Mouse (Mus musculus): Measurements from ENCODE around the gene Aebp1.

Aebp1 gene

GRCm38 (mm10) chr11:5861678-5862393 is at the start of gene Aebp1:
Gene Aebp1, plus strand, starts transcription at chr11:5861947.
- DNase-seq = no peak

- DNase-seq = no peak
These were observed 48.4 kb upstream of the Aebp1 start for GRCm38 (mm10) chr11:5813381-5813780.

DNA sequence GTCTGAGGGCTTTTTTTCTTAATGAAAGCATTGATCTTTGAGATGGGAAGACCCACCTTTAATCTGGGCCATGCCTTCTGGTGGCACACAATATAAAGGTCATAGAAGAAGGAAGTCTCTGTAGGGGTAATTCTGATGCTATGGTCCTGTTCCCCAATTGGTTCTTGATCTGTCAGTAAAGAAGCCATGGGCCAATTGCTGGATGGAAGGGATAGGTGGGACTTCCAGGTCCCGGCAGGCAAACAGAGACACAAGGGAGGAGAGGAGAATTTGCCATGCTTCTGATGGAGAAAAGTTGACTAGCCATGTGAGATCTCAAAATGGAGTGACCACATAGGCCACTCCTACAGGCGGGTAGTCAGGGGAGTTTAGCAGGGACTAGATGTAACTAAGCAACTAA is 42.5 kb upstream of the Aebp1 start:
- no peak for DNase-seq

DNA sequence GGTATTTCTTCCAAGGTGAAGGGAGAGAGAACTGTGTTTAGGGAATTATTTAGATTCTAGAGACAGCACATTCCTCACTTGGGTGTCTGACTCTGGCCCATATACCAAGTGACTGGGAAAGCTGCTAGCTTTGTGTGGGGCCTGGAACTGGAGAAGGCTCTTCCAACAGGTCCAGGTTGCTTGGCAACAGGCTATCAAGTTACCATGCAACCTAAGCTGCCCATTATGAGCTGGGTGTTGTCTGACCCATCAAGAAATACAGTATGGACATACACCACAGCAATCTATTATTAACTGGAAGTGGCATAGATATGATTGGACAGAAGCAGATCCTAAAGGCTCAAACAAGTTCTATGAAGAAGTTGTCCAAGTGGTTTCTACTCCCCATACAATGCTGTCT is 36.3 kb upstream of the Aebp1 start:
- DNase-seq = no peak

DNA sequence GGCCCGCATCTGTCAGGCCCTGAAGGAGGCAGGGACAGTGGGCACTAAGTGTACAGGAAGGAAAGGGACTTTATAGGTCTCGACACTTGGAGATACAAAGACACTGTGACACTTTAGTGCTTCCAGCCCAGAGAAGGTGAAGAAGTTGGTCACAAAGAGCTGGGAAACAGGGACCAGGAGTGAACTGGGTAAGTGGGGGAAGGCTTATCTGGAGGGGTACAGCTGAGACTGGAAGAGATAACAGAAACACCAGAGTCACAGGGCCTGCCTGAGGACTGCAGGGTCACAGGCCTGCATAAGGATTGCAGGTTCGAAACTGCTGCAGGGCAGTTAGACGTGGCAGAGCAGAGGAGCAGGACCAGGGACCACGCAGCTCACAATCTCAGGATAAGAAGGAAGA is 33.8 kb upstream of the Aebp1 start:
- DNase-seq = no peak

DNA sequence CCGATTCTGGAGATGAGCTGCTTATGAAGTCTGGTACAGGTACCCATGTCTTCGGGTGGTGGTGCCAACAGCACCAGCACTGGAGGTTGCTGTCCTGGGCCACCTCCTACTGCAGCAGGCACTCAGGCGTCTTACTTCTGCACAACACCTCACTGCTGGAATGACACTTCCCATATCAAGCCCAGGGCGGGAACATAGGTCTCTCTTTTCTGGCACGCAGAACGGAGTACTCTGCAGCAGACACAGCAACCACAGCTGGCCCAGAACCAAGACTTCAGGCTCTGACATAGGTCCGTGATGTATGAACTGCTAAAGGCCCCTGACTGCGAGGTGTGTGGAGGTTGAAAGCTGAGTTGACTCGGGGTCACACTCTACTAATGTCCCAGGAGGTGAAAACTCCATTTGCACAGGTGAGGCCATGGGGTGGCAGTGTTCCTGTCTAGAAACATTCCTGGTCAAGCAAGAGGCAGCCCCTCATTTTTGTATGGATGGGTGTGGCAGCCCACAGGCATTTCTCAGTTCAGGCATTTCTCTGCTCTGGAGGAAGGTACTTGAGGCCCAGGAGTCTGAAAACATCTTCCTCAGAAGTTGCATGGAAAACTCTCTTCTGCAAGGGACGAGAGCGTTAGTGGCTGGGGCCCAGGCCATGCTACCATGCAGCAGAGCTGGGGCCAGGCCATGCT is 33.1 kb upstream of the Aebp1 start:
- DNase-seq = no peak

GRCm38 (mm10) chr11:5829327-5829726 is 32.4 kb upstream of the Aebp1 start:
- no peak for DNase-seq

- no peak for DNase-seq
These were observed 27.2 kb upstream of the Aebp1 start for GRCm38 (mm10) chr11:5834506-5834905.

DNA sequence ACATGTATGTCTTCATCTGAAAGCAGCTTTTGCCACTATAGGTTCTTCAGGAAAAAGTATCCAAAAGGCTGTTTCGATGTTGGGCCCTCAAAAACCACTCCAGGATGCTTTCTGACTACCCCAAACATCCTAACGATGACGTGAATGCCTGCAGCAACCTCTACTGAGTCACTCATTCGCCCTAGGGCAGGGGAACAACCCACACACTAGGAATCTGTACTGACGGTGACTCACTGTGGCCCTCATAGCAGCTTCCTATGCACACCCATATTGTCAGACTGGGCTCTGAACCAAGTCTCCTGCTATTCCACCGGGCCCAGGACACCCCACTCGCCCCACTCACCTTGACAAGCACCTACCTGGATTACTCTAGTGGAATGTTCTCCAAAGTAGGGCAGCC is 26.7 kb upstream of the Aebp1 start:
- DNase-seq = no peak

DNA sequence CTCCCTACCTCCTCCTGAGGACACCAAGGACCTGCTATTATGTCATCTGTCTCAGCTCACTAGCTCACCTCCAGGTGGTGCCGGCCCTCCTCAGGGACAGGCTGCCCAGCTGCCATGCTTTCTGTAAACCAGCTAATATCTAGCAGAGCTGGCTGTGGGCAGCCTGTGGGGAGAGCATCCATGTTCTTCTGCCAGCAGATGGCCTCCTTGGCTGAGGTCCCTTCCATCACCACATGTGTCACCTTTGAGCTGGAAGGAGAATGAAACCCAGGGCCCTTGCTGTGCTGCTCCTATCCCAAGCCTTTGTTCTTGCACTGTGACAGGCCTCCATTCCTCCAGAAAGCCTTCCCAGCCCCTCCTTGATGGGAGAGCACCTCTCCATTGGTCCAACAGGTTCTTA is 25.6 kb upstream of the Aebp1 start:
- DNase-seq = peak; percentile 46

GRCm38 (mm10) chr11:5837251-5838246 is 24.2 kb upstream of the Aebp1 start, which contains the start of gene Polm:
Gene Polm, minus strand, starts transcription at chr11:5838016.
- peak; percentile 94 for DNase-seq

DNA sequence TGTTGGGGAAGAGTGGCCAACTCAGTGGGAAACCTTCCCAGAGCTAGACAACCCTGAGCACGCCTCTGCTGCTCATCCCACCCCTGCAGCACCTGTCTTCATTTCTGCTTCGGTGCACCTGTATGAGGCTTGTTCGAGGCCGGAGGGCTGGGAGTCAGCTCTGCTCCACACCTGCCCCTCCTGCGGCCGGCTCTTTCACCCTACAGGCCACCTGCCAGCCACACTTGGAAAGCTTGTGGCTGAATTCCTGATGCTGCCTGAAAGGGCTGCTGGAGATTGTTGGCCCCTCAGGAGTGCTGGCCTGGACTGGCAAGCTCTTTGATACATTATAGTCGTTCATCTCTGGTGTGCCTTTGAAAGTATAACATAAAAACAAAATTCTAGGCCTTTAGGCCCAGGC is 21.4 kb upstream of the Aebp1 start:
- no peak for DNase-seq

DNA sequence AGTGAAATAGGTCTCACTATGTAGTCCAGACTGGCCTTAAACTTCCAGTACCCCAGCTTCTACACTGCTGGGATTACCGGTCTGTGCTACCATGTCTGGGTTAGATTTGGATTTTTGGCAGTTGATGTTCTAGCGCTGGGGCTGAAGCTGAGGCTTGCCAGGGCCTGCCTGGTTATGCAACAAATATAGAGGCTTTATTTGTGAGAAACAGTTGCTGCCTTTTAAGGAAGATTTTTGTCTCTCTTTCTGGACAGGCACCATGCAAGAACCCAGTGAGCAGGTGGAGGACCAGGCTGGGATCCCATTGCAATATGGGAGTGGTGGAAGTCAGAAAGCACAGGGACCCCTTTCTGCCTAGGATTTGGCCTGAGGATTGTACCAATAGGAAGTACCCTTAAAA is 20.0 kb upstream of the Aebp1 start:
- DNase-seq = no peak

- no peak for DNase-seq
These were observed 18.6 kb upstream of the Aebp1 start for GRCm38 (mm10) chr11:5843131-5843530.

- DNase-seq = no peak
These were observed 15.0 kb upstream of the Aebp1 start for GRCm38 (mm10) chr11:5846639-5847345.

DNA sequence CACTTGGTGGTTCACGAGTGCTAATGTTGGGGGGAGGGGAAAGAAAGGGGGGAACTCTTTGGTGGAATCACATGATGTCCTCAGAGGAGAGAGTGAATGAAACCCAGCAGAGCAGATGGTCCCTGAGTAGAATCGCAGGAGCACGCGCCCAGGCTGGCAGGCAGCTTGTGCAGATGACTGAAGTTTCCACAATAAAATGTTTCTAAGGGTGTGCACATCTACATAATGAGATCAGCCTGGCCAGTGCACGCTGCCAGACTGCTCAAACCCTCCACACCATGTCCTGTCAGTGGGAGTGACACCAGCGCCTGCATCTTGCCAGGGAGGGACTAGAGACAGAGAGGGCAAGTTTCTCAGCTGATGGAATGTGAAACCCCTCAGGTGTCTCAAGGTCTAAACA is 13.0 kb upstream of the Aebp1 start:
- DNase-seq = no peak

GRCm38 (mm10) chr11:5849316-5849715 is 12.4 kb upstream of the Aebp1 start:
- DNase-seq = no peak

DNA sequence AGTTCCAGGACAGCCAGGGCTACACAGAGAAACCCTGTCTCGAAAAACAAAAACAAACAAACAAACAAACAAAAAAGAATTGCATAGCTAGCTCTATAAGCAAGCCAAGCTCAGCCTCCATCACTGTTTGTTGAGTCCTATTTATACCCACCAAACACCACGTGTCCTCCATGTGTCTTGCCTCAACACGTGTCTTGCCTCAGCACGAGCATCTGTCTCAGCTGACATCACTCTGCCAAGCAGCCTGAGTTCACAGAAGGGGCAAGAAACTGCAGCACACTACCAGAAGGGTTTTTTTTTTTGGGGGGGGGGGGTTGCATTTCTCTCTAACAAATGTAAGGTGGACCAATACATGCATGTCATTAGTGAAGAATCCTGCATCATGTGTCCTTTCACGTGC is 11.3 kb upstream of the Aebp1 start:
- no peak for DNase-seq

- no peak for DNase-seq
These were observed 10.6 kb upstream of the Aebp1 start for GRCm38 (mm10) chr11:5851021-5851736.

GRCm38 (mm10) chr11:5852314-5852713 is 9.4 kb upstream of the Aebp1 start:
- DNase-seq = no peak

DNA sequence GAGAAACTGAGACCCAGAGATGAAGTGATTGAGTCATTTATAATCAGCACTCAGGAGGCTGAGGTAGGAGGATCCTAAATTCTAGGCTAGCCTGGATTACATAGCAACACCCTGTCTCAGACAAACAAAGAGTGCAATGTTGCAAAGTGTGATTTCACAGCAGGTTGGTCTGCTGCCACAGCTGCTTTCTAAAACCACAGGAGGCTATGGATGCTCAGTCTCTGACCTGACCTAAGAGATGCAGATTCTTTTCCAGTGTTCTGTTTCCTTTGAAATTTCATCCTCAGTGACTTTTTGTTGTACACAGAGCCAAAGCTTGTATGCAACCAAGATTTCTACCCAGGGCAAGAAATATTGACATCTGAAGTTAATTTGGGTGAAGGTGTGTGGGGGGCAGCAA is 6.3 kb upstream of the Aebp1 start:
- DNase-seq = no peak

- no peak for DNase-seq
These were observed 5.8 kb upstream of the Aebp1 start for GRCm38 (mm10) chr11:5855902-5856301.

All from cerebellum, adult 11-12 months (tissue).